Mouse (Mus musculus) neutrophil, adult 65 days (primary cell): ENCODE data around the gene Gm4787. TPM values are rescaled to one million over a fixed set of nuclear protein-coding genes. Genes with fewer than 3 reads are reported as not detected.

ENCODE experiments used
- total RNA-seq: library from RNA; stranded (reverse); gene quantifications from 2 replicates; pipeline ENCODE4 v1.2.4, GENCODE M21; 2023

Gm4787 gene
- total RNA-seq = 0.19 TPM in 1 of 2 replicates, not detected in the other

DNA sequence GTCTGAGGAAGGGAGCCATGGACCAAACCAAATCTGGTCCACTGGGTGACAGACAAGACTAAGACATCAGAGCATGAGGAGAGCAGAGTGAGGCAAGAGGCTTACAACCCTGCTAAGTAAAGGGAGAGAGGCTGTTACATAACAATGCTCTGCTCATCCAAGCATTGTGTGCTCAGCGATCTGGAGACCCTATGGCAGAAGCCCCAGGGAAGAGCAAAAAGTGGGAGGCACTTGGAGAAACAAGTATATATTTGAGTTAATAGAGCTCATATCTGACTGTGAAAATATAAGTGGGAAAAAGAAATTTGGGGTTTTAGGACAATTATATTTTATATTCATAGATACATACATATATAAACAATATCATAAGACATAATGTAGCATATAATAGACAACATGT, at the start of gene Gm4787:
Gm4787 (minus strand) TSS at position 101 of the 400 bp plus-strand sequence.

DNA sequence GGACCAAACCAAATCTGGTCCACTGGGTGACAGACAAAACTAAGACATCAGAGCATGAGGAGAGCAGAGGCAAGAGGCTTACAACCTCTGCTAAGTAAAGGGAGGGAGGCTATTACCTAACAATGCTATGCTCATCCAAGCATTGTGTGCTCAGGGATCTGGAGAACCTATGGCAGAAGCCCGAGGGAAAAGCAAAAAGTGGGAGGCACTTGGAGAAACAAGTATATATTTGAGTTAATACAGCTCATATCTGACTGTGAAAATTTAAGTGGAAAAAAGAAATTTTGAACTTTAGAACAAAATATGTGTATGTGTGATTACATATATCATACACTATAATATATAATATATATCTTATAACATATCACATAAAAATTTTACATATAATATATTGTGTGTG, 42.6 kb upstream of the Gm4787 start, which contains the start of gene Adam4:
Adam4 (minus strand) TSS at position 101 of the 400 bp plus-strand sequence.

DNA sequence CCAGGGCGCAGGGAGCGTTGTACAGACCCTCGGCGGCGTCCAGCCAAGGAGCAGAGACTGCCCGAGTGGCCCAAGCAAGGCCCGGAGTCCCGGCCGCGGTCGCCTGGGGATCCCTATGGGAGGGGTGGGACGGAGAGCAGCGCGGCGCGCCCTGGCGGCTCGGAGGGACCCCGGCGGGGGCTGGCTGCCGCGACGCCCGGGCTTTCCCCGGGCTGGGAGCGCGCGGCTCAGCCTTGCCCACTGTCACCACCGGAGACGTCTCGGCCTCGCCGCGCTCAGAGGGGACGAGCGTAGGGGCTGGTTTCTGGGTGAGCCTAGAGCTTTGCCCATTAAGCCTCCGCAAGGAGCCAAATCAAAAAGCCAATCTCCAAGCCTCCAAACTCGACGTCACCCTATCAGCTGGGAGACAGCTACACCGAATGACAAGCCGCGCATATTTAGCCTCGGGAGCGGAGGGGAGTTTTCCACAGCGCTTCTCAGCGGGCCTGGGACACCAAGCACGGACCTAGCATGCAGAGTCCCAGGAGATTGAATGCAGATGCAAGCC, 46.3 kb downstream of the Gm4787 start, which contains the start of gene Slc8a3:
Slc8a3 (minus strand) TSS at position 306 of the 547 bp plus-strand sequence.

Other genes with a start within 250 kb of the Gm4787 start
- gene Slc8a3, start 46.3 kb downstream of the Gm4787 start, total RNA-seq = 0.09 TPM in 1 of 2 replicates, not detected in the other
- gene Adam4, start 42.5 kb upstream of the Gm4787 start, total RNA-seq = 0.41 and 0.69 TPM in 2 replicates
- gene Cox16, start 105.7 kb upstream of the Gm4787 start, total RNA-seq = 26.2 and 27.1 TPM in 2 replicates
- 3.5 and 6.5 TPM in 2 replicates for gene Gm20498, start 153.4 kb upstream of the Gm4787 start, total RNA-seq
- 7.5 and 10.9 TPM in 2 replicates for gene Synj2bp, start 153.4 kb upstream of the Gm4787 start, total RNA-seq
- gene Adam21, start 189.0 kb upstream of the Gm4787 start, total RNA-seq = not detected in 2 replicates
- 40.7 and 54.1 TPM in 2 replicates for gene Med6, start 215.5 kb upstream of the Gm4787 start, total RNA-seq